Mouse (Mus musculus) right cerebral cortex, adult 2 months (tissue): ENCODE data around the gene Plcb2.

ENCODE experiments used
- DNase-seq, 2 experiments: peaks; one replicate each; pipeline ENCODE4 v3.0.0; 2021 to 2022; ENCODE audit warnings: low spot score in 2 of 2

The Plcb2 gene

GRCm38 (mm10) chr2:118728337-118728736 lies at the start of gene Plcb2:
Plcb2 (minus strand) TSS chr2:118728438.
- DNase-seq = no peak

- DNase-seq = no peak
Measured at GRCm38 (mm10) chr2:118776295-118776694, 48.1 kb upstream of the Plcb2 start.

GRCm38 (mm10) chr2:118775846-118776245 lies 47.6 kb upstream of the Plcb2 start:
- DNase-seq = peak; percentile 71 to 74

GRCm38 (mm10) chr2:118775396-118775795 lies 47.2 kb upstream of the Plcb2 start:
- DNase-seq = peak in 1 of 2 experiments; percentile 47

GRCm38 (mm10) chr2:118774536-118774935 lies 46.3 kb upstream of the Plcb2 start:
- DNase-seq = no peak

GRCm38 (mm10) chr2:118772158-118772874 lies 44.1 kb upstream of the Plcb2 start, which contains the start of gene Phgr1:
Phgr1 (plus strand) TSS chr2:118772769.
- no peak for DNase-seq

- DNase-seq = no peak
Measured at GRCm38 (mm10) chr2:118766041-118767033, 38.1 kb upstream of the Plcb2 start.

GRCm38 (mm10) chr2:118764875-118765274 lies 36.6 kb upstream of the Plcb2 start:
- DNase-seq = no peak

GRCm38 (mm10) chr2:118764094-118764831 lies 36.0 kb upstream of the Plcb2 start:
- DNase-seq = peak; percentile 60 to 64

- peak; percentile 69 to 74 for DNase-seq
Measured at GRCm38 (mm10) chr2:118763469-118763868, 35.2 kb upstream of the Plcb2 start.

GRCm38 (mm10) chr2:118762784-118763148 lies 34.5 kb upstream of the Plcb2 start:
- no peak for DNase-seq

- DNase-seq = peak; percentile 84 to 88
Measured at GRCm38 (mm10) chr2:118761906-118762783, 33.9 kb upstream of the Plcb2 start, which contains the start of gene Ccdc9b. Ccdc9b (minus strand) TSS chr2:118762661.

- DNase-seq = no peak
Measured at GRCm38 (mm10) chr2:118761358-118761757, 33.1 kb upstream of the Plcb2 start.

- DNase-seq = no peak
Measured at GRCm38 (mm10) chr2:118760311-118761025, 32.2 kb upstream of the Plcb2 start.

- no peak for DNase-seq
Measured at GRCm38 (mm10) chr2:118759828-118760227, 31.6 kb upstream of the Plcb2 start.

GRCm38 (mm10) chr2:118756103-118756502 lies 27.9 kb upstream of the Plcb2 start:
- DNase-seq = no peak

- DNase-seq = no peak
Measured at GRCm38 (mm10) chr2:118755407-118755806, 27.2 kb upstream of the Plcb2 start.

GRCm38 (mm10) chr2:118754143-118754542 lies 25.9 kb upstream of the Plcb2 start:
- no peak for DNase-seq

- no peak for DNase-seq
Measured at GRCm38 (mm10) chr2:118752792-118753108, 24.5 kb upstream of the Plcb2 start.
